Mouse (Mus musculus): ENCODE results near the gene Fam98b. TPM values are rescaled to one million over a fixed set of nuclear protein-coding genes. Genes with fewer than 3 reads are reported as not detected.

Gene Fam98b
- polyA plus RNA-seq (2012; rRNA removed), result 9.8 and 11.7 TPM in 2 replicates

GRCm38 (mm10) chr2:117249255-117250000, at the start of gene Fam98b:
Gene Fam98b (plus strand): TSS chr2:117249739.
- H3K36me3 ChIP-seq (ENCODE audit: control insufficient read depth, insufficient read depth, low read length), result no peaks in the 10 kb centered on the region
- no peaks in the 10 kb centered on the region for H3K27me3 ChIP-seq (ENCODE audit: control insufficient read depth, insufficient read depth, low read length)
- H3K4me3 ChIP-seq (ENCODE audit: control insufficient read depth, low read depth, low read length), result peak within 1 kb of the TSS; percentile 100
- peaks cover 5% of the 10 kb centered on the region; the same call in 1 of the 2 replicates for H3K4me1 ChIP-seq (ENCODE audit: control insufficient read depth, insufficient read depth, low read length)
- TF ChIP-seq CTCF (IDR thresholded peaks at IDR 0.05; ENCODE audit: control insufficient read depth, insufficient read depth, insufficient replicate concordance, low read depth, low read length) (no peak), POLR2A (IDR thresholded peaks at IDR 0.05; ENCODE audit: control insufficient read depth, low read depth, low read length) (peak; percentile 57)
- peak within 1 kb of the TSS; percentile 98 for H3K27ac ChIP-seq (ENCODE audit: control insufficient read depth, insufficient read depth, low read depth, low read length)

- H3K4me3 ChIP-seq (ENCODE audit: control insufficient read depth, low read depth, low read length), result no peak overlapping the region
- H3K36me3 ChIP-seq (ENCODE audit: control insufficient read depth, insufficient read depth, low read length), result no peaks in the 10 kb centered on the region
- no peak overlapping the region for H3K27ac ChIP-seq (ENCODE audit: control insufficient read depth, insufficient read depth, low read depth, low read length)
- no peaks in the 10 kb centered on the region for H3K27me3 ChIP-seq (ENCODE audit: control insufficient read depth, insufficient read depth, low read length)
- TF ChIP-seq POLR2A (IDR thresholded peaks at IDR 0.05; ENCODE audit: control insufficient read depth, low read depth, low read length), result no peak
- no peak for TF ChIP-seq CTCF (IDR thresholded peaks at IDR 0.05; ENCODE audit: control insufficient read depth, insufficient read depth, insufficient replicate concordance, low read depth, low read length)
- H3K4me1 ChIP-seq (ENCODE audit: control insufficient read depth, insufficient read depth, low read length), result no peaks in the 10 kb centered on the region
Observed at GRCm38 (mm10) chr2:117200869-117201338, 48.6 kb upstream of the Fam98b start.

- TF ChIP-seq CTCF (IDR thresholded peaks at IDR 0.05; ENCODE audit: control insufficient read depth, insufficient read depth, insufficient replicate concordance, low read depth, low read length) (no peak), POLR2A (IDR thresholded peaks at IDR 0.05; ENCODE audit: control insufficient read depth, low read depth, low read length) (no peak)
- H3K4me3 ChIP-seq (ENCODE audit: control insufficient read depth, low read depth, low read length), result no peak overlapping the region
- H3K4me1 ChIP-seq (ENCODE audit: control insufficient read depth, insufficient read depth, low read length), result no peaks in the 10 kb centered on the region
- no peaks in the 10 kb centered on the region for H3K36me3 ChIP-seq (ENCODE audit: control insufficient read depth, insufficient read depth, low read length)
- H3K27ac ChIP-seq (ENCODE audit: control insufficient read depth, insufficient read depth, low read depth, low read length), result no peak overlapping the region
- no peaks in the 10 kb centered on the region for H3K27me3 ChIP-seq (ENCODE audit: control insufficient read depth, insufficient read depth, low read length)
Observed at GRCm38 (mm10) chr2:117203350-117203749, 46.2 kb upstream of the Fam98b start.

DNA sequence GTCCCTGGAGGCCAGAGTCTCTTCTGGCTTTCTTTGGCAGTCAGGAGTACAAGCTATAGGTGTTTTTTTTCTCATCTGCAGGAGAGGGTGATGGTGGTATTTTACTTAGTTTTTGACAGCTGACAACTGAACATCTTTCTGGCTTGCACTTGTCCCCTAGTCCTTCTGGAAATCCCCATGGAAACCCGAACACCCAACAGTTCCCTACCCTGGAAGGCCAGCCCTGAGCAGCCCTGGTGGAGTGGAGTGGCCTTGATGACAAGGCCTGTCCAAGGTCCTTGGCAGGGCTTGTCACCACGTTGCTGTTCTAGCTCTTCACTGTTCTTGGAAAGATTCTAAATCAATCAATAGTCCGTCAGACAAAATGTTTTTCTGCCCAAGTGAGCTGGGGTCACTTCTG, 45.0 kb upstream of the Fam98b start:
- Histone ChIP-seq H3K27me3 (ENCODE audit: control insufficient read depth, insufficient read depth, low read length) (no peaks in the 10 kb centered on the region), H3K4me3 (ENCODE audit: control insufficient read depth, low read depth, low read length) (no peak overlapping the region), H3K4me1 (ENCODE audit: control insufficient read depth, insufficient read depth, low read length) (no peaks in the 10 kb centered on the region), H3K36me3 (ENCODE audit: control insufficient read depth, insufficient read depth, low read length) (no peaks in the 10 kb centered on the region), H3K27ac (ENCODE audit: control insufficient read depth, insufficient read depth, low read depth, low read length) (no peak overlapping the region)
- TF ChIP-seq CTCF (IDR thresholded peaks at IDR 0.05; ENCODE audit: control insufficient read depth, insufficient read depth, insufficient replicate concordance, low read depth, low read length), result no peak
- no peak for TF ChIP-seq POLR2A (IDR thresholded peaks at IDR 0.05; ENCODE audit: control insufficient read depth, low read depth, low read length)

- no peak for TF ChIP-seq POLR2A (IDR thresholded peaks at IDR 0.05; ENCODE audit: control insufficient read depth, low read depth, low read length)
- TF ChIP-seq CTCF (IDR thresholded peaks at IDR 0.05; ENCODE audit: control insufficient read depth, insufficient read depth, insufficient replicate concordance, low read depth, low read length), result no peak
- Histone ChIP-seq H3K27ac (ENCODE audit: control insufficient read depth, insufficient read depth, low read depth, low read length) (no peak overlapping the region), H3K4me3 (ENCODE audit: control insufficient read depth, low read depth, low read length) (no peak overlapping the region), H3K36me3 (ENCODE audit: control insufficient read depth, insufficient read depth, low read length) (no peaks in the 10 kb centered on the region), H3K27me3 (ENCODE audit: control insufficient read depth, insufficient read depth, low read length) (no peaks in the 10 kb centered on the region), H3K4me1 (ENCODE audit: control insufficient read depth, insufficient read depth, low read length) (no peaks in the 10 kb centered on the region)
Observed at GRCm38 (mm10) chr2:117205066-117205465, 44.5 kb upstream of the Fam98b start.

DNA sequence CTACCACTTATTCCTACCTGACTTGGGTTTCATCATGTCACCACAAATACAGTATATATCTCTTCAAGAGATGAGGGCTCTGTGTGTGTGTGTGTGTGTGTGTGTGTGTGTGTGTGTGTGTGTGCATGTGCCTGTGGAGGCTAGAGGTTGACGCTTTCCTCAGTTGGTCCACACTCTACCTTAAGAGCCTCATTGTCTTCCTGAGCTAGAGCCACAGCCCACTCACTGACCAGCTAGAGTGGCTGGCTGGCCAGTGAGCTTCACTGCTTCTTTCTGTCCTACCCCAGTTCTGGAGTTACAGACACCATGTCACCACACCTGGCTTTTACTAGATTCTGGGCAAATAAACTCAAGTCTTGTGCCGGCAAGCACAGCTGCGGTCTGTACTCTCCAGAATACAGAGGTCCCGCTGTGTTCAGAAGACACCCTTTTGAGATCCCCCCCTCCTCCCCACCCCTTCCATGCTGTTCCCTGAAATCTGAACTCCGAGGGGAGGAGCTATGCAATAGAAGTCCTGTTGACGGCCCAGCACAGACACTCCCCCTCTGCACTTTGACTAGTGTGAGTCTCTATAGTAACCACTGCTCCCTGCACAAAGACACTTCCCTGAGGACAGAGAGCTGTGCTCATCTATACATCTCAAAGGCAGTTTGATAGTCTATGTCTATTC, 39.0 kb upstream of the Fam98b start:
- H3K4me1 ChIP-seq (ENCODE audit: control insufficient read depth, insufficient read depth, low read length), result no peaks in the 10 kb centered on the region
- TF ChIP-seq CTCF (IDR thresholded peaks at IDR 0.05; ENCODE audit: control insufficient read depth, insufficient read depth, insufficient replicate concordance, low read depth, low read length) (no peak), POLR2A (IDR thresholded peaks at IDR 0.05; ENCODE audit: control insufficient read depth, low read depth, low read length) (no peak)

DNA sequence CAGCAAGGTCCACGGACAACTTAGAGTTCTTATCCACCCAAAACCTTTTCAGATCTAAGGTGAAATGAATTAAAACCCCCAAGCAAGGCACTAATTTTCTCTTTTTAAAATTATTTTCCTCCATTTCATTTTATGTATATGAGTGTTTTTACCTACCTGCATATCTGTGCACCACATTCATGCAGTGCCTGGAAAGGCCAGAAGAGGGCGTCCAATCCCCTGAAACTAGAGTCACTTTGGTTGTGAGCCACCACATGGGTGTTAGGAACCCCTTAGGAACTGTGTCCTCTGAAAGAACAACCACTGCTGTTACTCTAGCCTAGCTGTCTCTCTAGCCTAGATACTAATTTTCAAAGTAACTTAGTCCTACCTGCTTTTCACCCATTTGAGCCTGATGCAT, 33.4 kb upstream of the Fam98b start:
- Histone ChIP-seq H3K27ac (ENCODE audit: control insufficient read depth, insufficient read depth, low read depth, low read length) (no peak overlapping the region), H3K4me1 (ENCODE audit: control insufficient read depth, insufficient read depth, low read length) (no peaks in the 10 kb centered on the region), H3K36me3 (ENCODE audit: control insufficient read depth, insufficient read depth, low read length) (no peaks in the 10 kb centered on the region), H3K27me3 (ENCODE audit: control insufficient read depth, insufficient read depth, low read length) (no peaks in the 10 kb centered on the region), H3K4me3 (ENCODE audit: control insufficient read depth, low read depth, low read length) (no peak overlapping the region)
- TF ChIP-seq POLR2A (IDR thresholded peaks at IDR 0.05; ENCODE audit: control insufficient read depth, low read depth, low read length) (no peak), CTCF (IDR thresholded peaks at IDR 0.05; ENCODE audit: control insufficient read depth, insufficient read depth, insufficient replicate concordance, low read depth, low read length) (no peak; the same call in 1 of the 2 replicates)

More for the DNA sequence above, 39.0 kb upstream of the Fam98b start:
- Histone ChIP-seq H3K27me3 (ENCODE audit: control insufficient read depth, insufficient read depth, low read length) (no peaks in the 10 kb centered on the region), H3K4me3 (ENCODE audit: control insufficient read depth, low read depth, low read length) (no peak overlapping the region), H3K36me3 (ENCODE audit: control insufficient read depth, insufficient read depth, low read length) (no peaks in the 10 kb centered on the region), H3K27ac (ENCODE audit: control insufficient read depth, insufficient read depth, low read depth, low read length) (no peak overlapping the region)
